Mouse (Mus musculus) megakaryocyte, embryonic 14.5 days (primary cell): ENCODE measurements around the gene AC161166.1. TPM values are rescaled to one million over a fixed set of nuclear protein-coding genes. Genes with fewer than 3 reads are reported as not detected.

Source experiments
- H3K27me3 ChIP-seq: replicated peaks from 2 replicates; pipeline ENCODE3; 2012; ENCODE audit warnings: inconsistent platforms
- H3K36me3 ChIP-seq: replicated peaks from 2 replicates; pipeline ENCODE3; 2012; ENCODE audit warnings: low read length, inconsistent platforms, mixed read lengths
- H3K4me1 ChIP-seq: 2 replicates; pipeline ENCODE4 v1.6.1; 2012; ENCODE audit warnings: inconsistent platforms
- H3K4me3 ChIP-seq: replicated peaks from 2 replicates; pipeline ENCODE3; 2012; ENCODE audit warnings: moderate library complexity, mild to moderate bottlenecking, inconsistent platforms
- H3K9me3 ChIP-seq: 2 replicates; pipeline ENCODE4 v1.6.1; 2012; ENCODE audit warnings: inconsistent platforms
- FLI1 ChIP-seq: IDR thresholded peaks from 2 replicates; pipeline ENCODE4 v1.6.1; 2012; ENCODE audit warnings: low read length, inconsistent platforms, mixed read lengths
- GATA1 ChIP-seq: IDR thresholded peaks from 3 replicates; pipeline ENCODE4 v1.6.1; 2012; ENCODE audit warnings: mixed read lengths, low read length, inconsistent platforms, borderline replicate concordance
- polyA plus RNA-seq: library from polyadenylated mRNA; stranded (reverse); fragments of >175 nt; gene quantifications from 2 replicates; pipeline ENCODE4 v1.2.3, GENCODE M21; 2012; ENCODE audit warnings: low replicate concordance; ENCODE audit not compliant: insufficient read depth

The AC161166.1 gene
- polyA plus RNA-seq, 1 experiment = not detected

DNA sequence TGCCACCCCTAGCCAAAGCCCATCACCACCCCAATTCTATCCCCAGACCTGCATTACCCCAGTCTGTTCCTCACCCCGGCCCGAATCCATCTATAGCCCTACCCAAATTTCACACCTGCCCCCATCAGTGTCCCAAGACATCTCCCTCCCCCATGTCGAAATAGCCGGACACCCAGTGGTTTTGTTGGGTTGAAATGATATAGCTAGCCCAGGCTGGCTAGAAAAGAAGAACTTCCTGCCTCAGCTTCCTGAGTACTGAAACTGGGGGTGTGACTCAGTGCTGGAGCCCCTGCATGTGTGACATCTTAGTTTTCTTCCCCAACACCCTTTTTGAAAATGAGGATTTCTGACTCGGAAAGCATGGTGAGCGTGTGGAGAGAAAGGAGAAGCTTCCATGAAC, 45.4 kb downstream of the AC161166.1 start:
- Histone ChIP-seq H3K27me3 (peaks cover 33% of the 10 kb centered on the region), H3K36me3 (peaks cover 9% of the 10 kb centered on the region), H3K4me3 (no peak overlapping the region), H3K9me3 (peaks cover 8% of the 10 kb centered on the region), H3K4me1 (peaks cover 32% of the 10 kb centered on the region)
- TF ChIP-seq FLI1 = no peak
- TF ChIP-seq GATA1 = no peak

DNA sequence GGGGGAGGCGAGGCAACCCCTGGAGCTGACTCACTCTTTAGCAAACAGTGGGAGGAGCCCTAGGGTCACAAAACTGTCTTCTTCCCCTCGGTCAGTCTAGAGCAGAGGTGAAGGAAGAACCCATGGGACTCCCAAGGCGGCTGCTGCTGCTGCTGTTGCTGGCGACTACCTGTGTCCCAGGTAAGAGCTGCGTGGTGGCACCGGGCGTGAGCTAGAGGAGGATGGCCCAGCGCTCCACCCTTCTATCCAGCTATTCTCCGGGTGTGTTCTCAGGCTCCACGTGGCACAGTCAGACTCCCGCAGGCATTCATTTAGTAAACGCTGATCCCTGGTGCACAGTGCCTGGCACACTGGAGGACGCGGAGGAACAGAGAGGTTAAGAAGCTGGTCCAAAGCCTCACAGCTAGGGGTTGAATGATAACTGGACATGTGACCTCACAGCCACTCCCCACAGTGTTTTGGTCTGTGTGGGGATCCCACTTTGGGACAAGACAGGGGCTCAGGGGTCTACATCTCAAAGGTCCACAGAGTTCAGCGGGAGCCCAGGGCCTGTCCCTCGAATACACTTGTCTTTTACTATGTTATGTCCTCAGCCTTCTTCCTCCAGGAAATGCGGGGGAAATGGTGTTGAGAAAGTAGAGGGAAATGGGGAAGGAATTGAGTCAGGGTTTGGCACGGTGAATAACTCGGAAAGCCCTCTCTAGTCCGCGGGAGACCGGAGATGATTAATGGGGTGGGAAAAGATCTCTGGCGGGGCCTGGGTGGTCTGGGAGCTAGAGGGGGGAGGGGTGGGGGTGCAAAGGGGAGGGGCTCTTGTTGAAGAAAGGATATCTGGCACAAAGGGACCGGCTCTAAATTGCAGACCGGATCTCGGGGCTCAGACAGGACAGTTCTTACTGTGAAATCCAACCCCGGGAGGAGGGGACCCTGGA, 49.6 kb downstream of the AC161166.1 start, which contains the start of gene Plaur:
TSS of gene Plaur (plus strand) at position 97 of the 932 bp plus-strand sequence.
- Histone ChIP-seq H3K4me3 (peak within 1 kb of the TSS; percentile 90), H3K27me3 (peaks cover 64% of the 10 kb centered on the region)

DNA sequence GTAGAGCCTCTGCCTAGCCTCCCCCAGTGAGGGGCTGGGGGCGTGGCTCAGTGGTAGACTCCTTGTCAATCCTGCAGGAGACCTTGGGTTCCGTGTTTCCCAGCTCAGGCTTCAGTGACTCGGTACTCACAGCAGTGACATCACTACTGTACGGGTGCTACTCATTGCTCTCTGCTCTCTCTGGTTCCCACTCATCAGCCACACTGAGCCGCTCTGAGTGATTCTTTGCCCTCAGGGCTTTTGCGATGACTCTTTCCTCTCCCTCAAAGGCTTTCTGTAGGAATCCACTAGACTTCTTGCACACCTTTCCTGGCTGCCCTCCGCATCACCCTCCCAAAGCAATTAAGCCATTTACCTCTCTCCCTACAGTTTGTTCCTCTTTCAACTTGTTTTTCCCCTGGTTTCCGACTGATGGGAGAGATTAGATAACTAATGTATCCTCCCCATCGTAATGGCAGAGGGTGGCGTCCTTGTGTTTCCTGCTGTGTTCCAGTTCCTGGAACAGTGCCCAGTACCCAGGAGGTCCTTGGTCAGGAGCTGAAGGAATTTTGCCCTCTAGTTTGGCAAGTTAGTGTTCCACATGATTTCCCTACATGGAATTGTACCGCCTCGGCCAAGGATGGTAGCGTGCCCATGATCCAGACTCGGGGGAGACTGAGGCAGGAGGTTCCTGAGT, 50.7 kb downstream of the AC161166.1 start:
- Histone ChIP-seq H3K36me3 (peaks cover under 1% of the 10 kb centered on the region), H3K9me3 (no peaks in the 10 kb centered on the region), H3K4me1 (peaks cover 52% of the 10 kb centered on the region), H3K27me3 (peaks cover 70% of the 10 kb centered on the region), H3K4me3 (peak overlapping the region; percentile 10)
- TF ChIP-seq FLI1 (no peak), GATA1 (no peak)

More for the DNA sequence above, 49.6 kb downstream of the AC161166.1 start, which contains the start of gene Plaur:
- H3K4me1 ChIP-seq = peaks cover 55% of the 10 kb centered on the region
- H3K36me3 ChIP-seq = peaks cover 7% of the 10 kb centered on the region
- no peak for TF ChIP-seq GATA1
- TF ChIP-seq FLI1 = no peak
- no peaks in the 10 kb centered on the region for H3K9me3 ChIP-seq

Other genes starting within 250 kb of the AC161166.1 start
- gene Zfp93, start 242.0 kb downstream of the AC161166.1 start, polyA plus RNA-seq = 1.2 TPM in 1 of 2 replicates, not detected in the other
- 5.2 and 7.2 TPM in 2 replicates for gene Zfp61, start 211.2 kb downstream of the AC161166.1 start, polyA plus RNA-seq
- 1.1 TPM in 1 of 2 replicates, not detected in the other for gene Zfp94, start 195.8 kb downstream of the AC161166.1 start, polyA plus RNA-seq
- gene Tescl, start 178.5 kb downstream of the AC161166.1 start, polyA plus RNA-seq = not detected in 2 replicates
- not detected in 2 replicates for gene Lypd5, start 163.3 kb downstream of the AC161166.1 start, polyA plus RNA-seq
- gene Kcnn4, start 142.2 kb downstream of the AC161166.1 start, polyA plus RNA-seq = 9.0 and 25.3 TPM in 2 replicates
- gene Smg9, start 112.8 kb downstream of the AC161166.1 start, polyA plus RNA-seq = 42.3 and 58.9 TPM in 2 replicates
- 0.28 TPM in 1 of 2 replicates, not detected in the other for gene Irgc1, start 60.2 kb downstream of the AC161166.1 start, polyA plus RNA-seq
- 14.6 and 56.5 TPM in 2 replicates for gene Plaur, start 50.0 kb downstream of the AC161166.1 start, polyA plus RNA-seq
- not detected in 2 replicates for gene Cadm4, start 30.4 kb downstream of the AC161166.1 start, polyA plus RNA-seq
- 33.9 and 51.4 TPM in 2 replicates for gene Zfp428, start 5.4 kb downstream of the AC161166.1 start, polyA plus RNA-seq
- gene Irgq, start 18.2 kb upstream of the AC161166.1 start, polyA plus RNA-seq = 2.9 and 3.1 TPM in 2 replicates
- gene Pinlyp, start 33.7 kb upstream of the AC161166.1 start, polyA plus RNA-seq = not detected in 2 replicates
- 101 and 159 TPM in 2 replicates for gene Xrcc1, start 33.8 kb upstream of the AC161166.1 start, polyA plus RNA-seq
- gene Ethe1, start 75.1 kb upstream of the AC161166.1 start, polyA plus RNA-seq = 14.5 and 17.5 TPM in 2 replicates
- 0.30 TPM in 1 of 2 replicates, not detected in the other for gene Zfp575, start 75.2 kb upstream of the AC161166.1 start, polyA plus RNA-seq
- 2.0 and 8.9 TPM in 2 replicates for gene Phldb3, start 98.3 kb upstream of the AC161166.1 start, polyA plus RNA-seq
- gene Lypd3, start 124.1 kb upstream of the AC161166.1 start, polyA plus RNA-seq = not detected in 2 replicates
- not detected in 2 replicates for gene Tex101, start 164.2 kb upstream of the AC161166.1 start, polyA plus RNA-seq
- gene BC049730, start 196.8 kb upstream of the AC161166.1 start, polyA plus RNA-seq = not detected in 2 replicates
- gene Gm4763, start 214.5 kb upstream of the AC161166.1 start, polyA plus RNA-seq = not detected in 2 replicates
- 0.27 TPM in 1 of 2 replicates, not detected in the other for gene Cd177, start 247.9 kb upstream of the AC161166.1 start, polyA plus RNA-seq